Mouse (Mus musculus) cortical plate, adult 2 months (tissue): ENCODE measurements around the gene Hoxb7. TPM values are rescaled to one million over a fixed set of nuclear protein-coding genes. Genes with fewer than 3 reads are reported as not detected.

Experiments
- H3K27ac ChIP-seq: fragments of 200-500 bp; 2 replicates; pipeline ENCODE4 v1.5.1; 2012; ENCODE audit warnings: low read length, control low read depth, inconsistent platforms; ENCODE audit not compliant: insufficient read depth
- H3K4me1 ChIP-seq: fragments of 200-500 bp; 2 replicates; pipeline ENCODE4 v1.6.1; 2011; ENCODE audit warnings: low read length; ENCODE audit not compliant: control insufficient read depth, insufficient read depth
- H3K4me3 ChIP-seq: fragments of 200-500 bp; 2 replicates; pipeline ENCODE4 v1.5.1; 2011; ENCODE audit warnings: mild to moderate bottlenecking, low read length, control low read depth; ENCODE audit not compliant: insufficient read depth
- CTCF ChIP-seq: fragments of 200-500 bp; IDR thresholded peaks from 2 replicates; pipeline ENCODE4 v1.5.1; 2011; ENCODE audit warnings: mild to moderate bottlenecking, control low read depth, low read length; ENCODE audit not compliant: insufficient read depth; ENCODE audit errors: extremely low read depth
- POLR2A ChIP-seq: fragments of 200-500 bp; IDR thresholded peaks from 2 replicates; pipeline ENCODE4 v1.6.1; 2011; ENCODE audit warnings: mild to moderate bottlenecking, low read length, control low read depth; ENCODE audit not compliant: insufficient read depth; ENCODE audit errors: extremely low read depth
- polyA plus RNA-seq: library from polyadenylated mRNA; depleted of rRNA; stranded (reverse); fragments of >200 nt; gene quantifications from 2 replicates; pipeline ENCODE4 v1.2.3, GENCODE M21; 2012; rRNA removed

Hoxb7 gene
- polyA plus RNA-seq, 1 experiment = not detected

DNA sequence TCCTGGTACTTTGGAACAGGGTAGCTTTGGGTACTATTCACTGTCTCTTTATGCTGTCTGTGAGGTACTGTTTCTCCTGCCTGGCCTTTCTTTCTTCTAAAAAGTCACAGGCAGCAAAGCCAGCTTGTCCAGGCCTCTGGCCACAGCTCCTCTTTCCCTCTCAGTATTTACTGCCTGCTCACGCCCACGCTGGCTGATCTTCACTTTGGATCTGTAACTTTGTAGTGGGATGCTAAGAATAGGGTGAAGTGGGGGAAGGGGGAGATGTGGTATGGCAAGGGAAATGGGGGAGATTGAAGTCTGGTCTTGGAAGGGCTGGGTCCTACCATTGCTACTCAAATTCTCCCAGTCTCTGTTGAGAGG lies 47.6 kb downstream of the Hoxb7 start:
- H3K4me3 ChIP-seq = no peak overlapping the region
- TF ChIP-seq CTCF (no peak), POLR2A (no peak)
- no peaks in the 10 kb centered on the region for H3K4me1 ChIP-seq
- H3K27ac ChIP-seq = no peak overlapping the region

DNA sequence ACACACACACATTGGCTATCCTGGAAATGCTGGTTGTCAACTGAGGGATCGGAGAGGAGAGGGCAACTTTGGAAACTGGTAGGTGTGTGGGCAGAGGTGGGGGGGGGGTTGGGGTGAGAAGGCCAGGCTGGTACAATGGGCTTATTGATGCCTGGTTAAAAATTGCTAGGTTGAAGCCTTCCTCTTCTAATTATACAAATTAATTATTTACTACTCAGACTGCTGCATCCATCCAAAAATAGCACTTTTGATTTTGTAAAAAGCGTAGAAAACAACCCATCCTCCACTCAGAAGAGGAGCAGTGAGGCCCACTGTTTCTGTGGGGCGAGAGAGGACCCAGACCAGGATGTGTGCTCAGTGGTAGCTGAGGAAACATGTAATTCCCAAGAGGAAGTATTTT lies 48.6 kb downstream of the Hoxb7 start:
- no peak overlapping the region for H3K4me3 ChIP-seq
- TF ChIP-seq CTCF (no peak), POLR2A (no peak)
- H3K27ac ChIP-seq = no peak overlapping the region
- no peaks in the 10 kb centered on the region for H3K4me1 ChIP-seq

DNA sequence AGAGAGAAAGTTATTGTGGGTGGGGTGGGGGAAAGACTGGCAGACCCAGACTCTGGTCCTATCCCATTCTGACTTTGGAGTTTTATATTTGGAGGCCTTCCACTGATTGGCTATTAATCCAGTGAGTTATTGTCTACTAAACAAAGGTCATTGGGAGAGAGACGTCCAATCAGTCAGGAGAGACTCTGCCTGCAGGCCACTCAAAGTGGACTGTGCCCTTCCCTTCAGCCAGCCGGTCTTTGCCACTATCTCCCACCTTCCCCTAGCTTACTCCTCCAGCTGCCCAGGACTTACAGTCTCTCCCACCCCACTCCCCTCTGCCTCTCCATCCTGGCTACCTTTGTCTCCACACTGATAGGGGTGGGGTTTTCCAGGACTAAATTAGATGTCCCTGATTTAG lies 50.2 kb downstream of the Hoxb7 start:
- TF ChIP-seq POLR2A (no peak), CTCF (no peak)
- no peaks in the 10 kb centered on the region for H3K4me1 ChIP-seq
- no peak overlapping the region for H3K27ac ChIP-seq
- no peak overlapping the region for H3K4me3 ChIP-seq

DNA sequence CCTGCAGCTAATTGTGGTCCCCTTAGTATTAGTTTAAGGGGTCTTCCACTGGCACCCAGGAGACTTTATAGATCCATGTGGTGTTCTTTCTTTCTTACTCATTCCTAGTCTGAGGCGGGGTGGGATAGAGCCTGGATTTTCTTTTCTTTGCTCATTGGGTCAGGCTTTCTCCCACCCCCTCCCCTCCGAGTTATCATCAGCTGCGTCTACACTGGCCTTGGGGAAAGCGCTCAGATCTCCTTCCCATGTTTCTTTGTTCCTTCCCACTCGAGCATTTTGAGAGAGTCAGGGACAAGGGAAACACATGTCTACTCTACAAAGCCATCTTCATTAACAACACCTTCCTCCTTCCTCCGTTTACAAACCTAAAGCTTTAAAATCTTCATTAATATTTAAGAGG lies 50.6 kb downstream of the Hoxb7 start:
- H3K4me1 ChIP-seq = no peaks in the 10 kb centered on the region
- TF ChIP-seq POLR2A = no peak
- TF ChIP-seq CTCF = no peak
- no peak overlapping the region for H3K27ac ChIP-seq

DNA sequence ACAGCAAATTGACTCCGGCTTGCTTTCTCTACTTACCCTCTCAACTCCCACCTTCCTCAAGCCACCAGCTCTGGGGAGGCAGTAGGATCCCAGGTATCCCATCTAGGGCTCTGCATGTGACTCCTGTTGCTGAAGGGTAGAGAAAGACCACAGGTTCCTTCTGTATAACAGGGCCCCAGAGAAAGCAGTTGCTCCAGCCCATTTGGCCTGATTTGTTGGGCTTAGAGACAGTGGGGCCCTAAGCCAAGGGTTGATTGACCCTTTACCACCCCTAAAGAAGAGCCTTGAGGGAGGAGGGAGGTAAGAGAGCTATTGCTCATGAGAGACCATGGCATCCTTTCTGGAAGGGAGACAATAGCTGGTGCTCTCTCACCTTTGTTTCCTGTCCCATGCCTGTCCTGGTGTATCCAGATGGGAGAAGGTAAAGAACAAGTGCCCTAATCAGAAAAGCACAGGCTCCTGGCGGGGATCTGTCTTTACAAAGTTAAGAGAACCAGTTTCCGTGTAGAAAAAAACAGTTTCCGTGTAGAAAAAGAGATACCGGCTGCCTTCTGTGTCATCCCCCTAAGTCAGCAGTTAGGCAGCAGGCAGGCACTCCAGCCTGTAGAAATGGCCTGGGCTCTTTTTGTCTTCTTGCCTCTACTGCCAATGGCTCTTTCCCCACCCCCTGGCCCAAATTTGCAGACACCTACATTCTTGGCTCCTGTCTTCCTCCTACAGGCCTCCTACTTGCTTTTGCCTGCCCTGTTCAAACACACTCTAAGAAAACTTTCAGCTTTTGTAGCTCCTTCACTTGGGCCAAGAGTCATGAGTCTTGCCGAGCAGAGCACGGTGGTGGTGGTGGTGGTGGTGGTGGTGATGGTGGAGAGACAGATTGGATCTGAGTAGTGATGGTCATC lies 52.8 kb downstream of the Hoxb7 start:
- no peaks in the 10 kb centered on the region for H3K4me1 ChIP-seq
- H3K4me3 ChIP-seq = no peak overlapping the region
- H3K27ac ChIP-seq = no peak overlapping the region
- TF ChIP-seq CTCF (no peak), POLR2A (no peak)

More for the DNA sequence above, 50.6 kb downstream of the Hoxb7 start:
- no peak overlapping the region for H3K4me3 ChIP-seq

Other genes starting within 250 kb of the Hoxb7 start
- gene Ube2z, start 221.2 kb upstream of the Hoxb7 start, polyA plus RNA-seq = 47.7 and 49.4 TPM in 2 replicates
- gene Atp5g1, start 211.0 kb upstream of the Hoxb7 start, polyA plus RNA-seq = 448 and 494 TPM in 2 replicates
- not detected in 2 replicates for gene Calcoco2, start 174.7 kb upstream of the Hoxb7 start, polyA plus RNA-seq
- 0.15 and 0.27 TPM in 2 replicates for gene Ttll6, start 152.8 kb upstream of the Hoxb7 start, polyA plus RNA-seq
- not detected in 2 replicates for gene Hoxb13, start 92.3 kb upstream of the Hoxb7 start, polyA plus RNA-seq
- not detected in 2 replicates for gene Hoxb9, start 15.2 kb upstream of the Hoxb7 start, polyA plus RNA-seq
- not detected in 2 replicates for gene Hoxb8, start 4.7 kb upstream of the Hoxb7 start, polyA plus RNA-seq
- not detected in 2 replicates for gene Hoxb6, start 5.9 kb downstream of the Hoxb7 start, polyA plus RNA-seq
- gene Hoxb5, start 16.7 kb downstream of the Hoxb7 start, polyA plus RNA-seq = not detected in 2 replicates
- gene Hoxb4, start 31.6 kb downstream of the Hoxb7 start, polyA plus RNA-seq = 0.04 TPM in 1 of 2 replicates, not detected in the other
- not detected in 2 replicates for gene Hoxb3, start 36.7 kb downstream of the Hoxb7 start, polyA plus RNA-seq
- not detected in 2 replicates for gene Hoxb2, start 63.9 kb downstream of the Hoxb7 start, polyA plus RNA-seq
- gene Hoxb1, start 79.1 kb downstream of the Hoxb7 start, polyA plus RNA-seq = not detected in 2 replicates
- 3.0 and 3.4 TPM in 2 replicates for gene Skap1, start 178.0 kb downstream of the Hoxb7 start, polyA plus RNA-seq